Mouse (Mus musculus) liver, embryonic 12.5 days (tissue): ENCODE measurements around the gene Zmym2. TPM values are rescaled to one million over a fixed set of nuclear protein-coding genes. Genes with fewer than 3 reads are reported as not detected.
"Not testable (repeated sequence)": the region's sequence is repeated elsewhere in the genome, so short reads cannot be mapped to it uniquely, and the experiment has no call there.

ENCODE experiments used
- ATAC-seq: fragments of 200-750 bp; cut with Nextera tagmentation; 2 replicates; pipeline ENCODE4 v1.8.0; 2017; ENCODE audit warnings: moderate number of reproducible peaks, mild to moderate bottlenecking, moderate library complexity
- H3K27ac ChIP-seq: fragments of 300-500 bp; sonication (generic); 2 replicates; pipeline ENCODE4 v1.5.1; 2016; ENCODE audit warnings: mild to moderate bottlenecking
- H3K27me3 ChIP-seq: fragments of 300-500 bp; sonication (generic); replicated peaks from 2 replicates; pipeline ENCODE4 v1.6.1; 2016; ENCODE audit warnings: mild to moderate bottlenecking, moderate library complexity
- H3K36me3 ChIP-seq: fragments of 300-500 bp; sonication (generic); 2 replicates; pipeline ENCODE4 v1.6.1; 2016; ENCODE audit warnings: mild to moderate bottlenecking, moderate library complexity
- H3K4me1 ChIP-seq: fragments of 300-500 bp; sonication (generic); 2 replicates; pipeline ENCODE4 v1.6.1; 2016
- H3K4me2 ChIP-seq: fragments of 300-500 bp; sonication (generic); 2 replicates; pipeline ENCODE4 v1.6.1; 2016; ENCODE audit warnings: mild to moderate bottlenecking, moderate library complexity
- H3K4me3 ChIP-seq: fragments of 300-500 bp; sonication (generic); 2 replicates; pipeline ENCODE4 v1.5.1; 2016; ENCODE audit warnings: mild to moderate bottlenecking, moderate library complexity
- H3K9ac ChIP-seq: fragments of 300-500 bp; sonication (generic); 2 replicates; pipeline ENCODE4 v1.6.1; 2016; ENCODE audit warnings: mild to moderate bottlenecking, moderate library complexity
- H3K9me3 ChIP-seq: fragments of 300-500 bp; sonication (generic); replicated peaks from 2 replicates; pipeline ENCODE4 v1.6.1; 2016; ENCODE audit warnings: mild to moderate bottlenecking, moderate library complexity
- WGBS: fragments of 180-500 bp; shearing (Covaris S2); methylation state at CpG from one replicate; pipeline ENCODE4 v1.1.7; 2016; ENCODE audit not compliant: insufficient replicate concordance; 5-methylcytosine and 5-hydroxymethylcytosine counted together
- polyA plus RNA-seq: library from polyadenylated mRNA; unstranded; fragments of >200 nt; fragmentation: Nextera tagmentation; extraction: Ambion mirVana; gene quantifications from 2 replicates; pipeline ENCODE4 v1.2.1, GENCODE M21; 2016

Zmym2 gene
- 12.7 and 15.6 TPM in 2 replicates for polyA plus RNA-seq

GRCm38 (mm10) chr14:56886594-56887513 is at the start of gene Zmym2:
Gene Zmym2 (plus strand): TSS chr14:56886653.
- not testable (repeated sequence) for H3K9me3 ChIP-seq, H3K27me3 ChIP-seq
- WGBS, result 0% methylated on average over 48 of the region's 87 CpGs
- Histone ChIP-seq H3K9ac (peak within 1 kb of the TSS; percentile 93), H3K4me1 (peaks cover 30% of the 10 kb centered on the region), H3K27ac (peak within 1 kb of the TSS; percentile 96), H3K4me3 (peak within 1 kb of the TSS; percentile 84), H3K4me2 (peak within 1 kb of the TSS; percentile 96), H3K36me3 (peaks cover 19% of the 10 kb centered on the region)
- peak; percentile 82 for ATAC-seq

GRCm38 (mm10) chr14:56844033-56844432 is 42.4 kb upstream of the Zmym2 start:
- Histone ChIP-seq H3K27ac (no peak overlapping the region), H3K36me3 (no peaks in the 10 kb centered on the region), H3K4me3 (no peak overlapping the region), H3K4me2 (no peak overlapping the region), H3K27me3 (no peaks in the 10 kb centered on the region), H3K9me3 (no peaks in the 10 kb centered on the region), H3K4me1 (no peaks in the 10 kb centered on the region), H3K9ac (no peak overlapping the region)
- 66% methylated on average over 4 of the region's 4 CpGs for WGBS
- ATAC-seq, result no peak

- H3K27ac ChIP-seq, result no peak overlapping the region
- no peaks in the 10 kb centered on the region for H3K36me3 ChIP-seq
- no peak overlapping the region for H3K4me3 ChIP-seq
- H3K27me3 ChIP-seq, result no peaks in the 10 kb centered on the region
- H3K4me2 ChIP-seq, result no peak overlapping the region
- H3K9ac ChIP-seq, result no peak overlapping the region
- no peaks in the 10 kb centered on the region for H3K4me1 ChIP-seq
- no peaks in the 10 kb centered on the region for H3K9me3 ChIP-seq
- ATAC-seq, result no peak
- WGBS, result 26% methylated on average over 2 of the region's 2 CpGs
These were observed 41.9 kb upstream of the Zmym2 start for GRCm38 (mm10) chr14:56844507-56844906.

- H3K4me2 ChIP-seq, result no peak overlapping the region
- no peak overlapping the region for H3K27ac ChIP-seq
- H3K4me1 ChIP-seq, result no peaks in the 10 kb centered on the region
- H3K27me3 ChIP-seq, result no peaks in the 10 kb centered on the region
- no peak overlapping the region for H3K4me3 ChIP-seq
- WGBS, result 45% methylated on average over 2 of the region's 2 CpGs
- ATAC-seq, result no peak
- H3K36me3 ChIP-seq, result no peaks in the 10 kb centered on the region
- H3K9ac ChIP-seq, result no peak overlapping the region
- H3K9me3 ChIP-seq, result no peaks in the 10 kb centered on the region
These were observed 38.1 kb upstream of the Zmym2 start for GRCm38 (mm10) chr14:56848322-56848721.

GRCm38 (mm10) chr14:56849681-56850080 is 36.8 kb upstream of the Zmym2 start:
- H3K4me2 ChIP-seq, result no peak overlapping the region
- 40% methylated on average over 2 of the region's 2 CpGs for WGBS

GRCm38 (mm10) chr14:56864041-56864440 is 22.4 kb upstream of the Zmym2 start:
- H3K36me3 ChIP-seq, result no peaks in the 10 kb centered on the region
- 45% methylated on average over 8 of the region's 8 CpGs for WGBS

More at GRCm38 (mm10) chr14:56849681-56850080, 36.8 kb upstream of the Zmym2 start:
- no peaks in the 10 kb centered on the region for H3K4me1 ChIP-seq
- no peaks in the 10 kb centered on the region for H3K36me3 ChIP-seq
- no peaks in the 10 kb centered on the region for H3K27me3 ChIP-seq
- H3K9me3 ChIP-seq, result peaks cover 3% of the 10 kb centered on the region
- no peak overlapping the region for H3K9ac ChIP-seq
- no peak for ATAC-seq
- no peak overlapping the region for H3K4me3 ChIP-seq
- no peak overlapping the region for H3K27ac ChIP-seq

GRCm38 (mm10) chr14:56864641-56865040 is 21.8 kb upstream of the Zmym2 start:
- Histone ChIP-seq H3K9ac (no peak overlapping the region), H3K36me3 (no peaks in the 10 kb centered on the region), H3K27ac (no peak overlapping the region), H3K27me3 (peaks cover 50% of the 10 kb centered on the region), H3K9me3 (no peaks in the 10 kb centered on the region), H3K4me3 (peak overlapping the region; percentile 45), H3K4me1 (no peaks in the 10 kb centered on the region), H3K4me2 (peak overlapping the region; percentile 65)
- WGBS, result 5% methylated on average over 13 of the region's 13 CpGs
- no peak for ATAC-seq

More at GRCm38 (mm10) chr14:56864041-56864440, 22.4 kb upstream of the Zmym2 start:
- no peak overlapping the region for H3K4me3 ChIP-seq
- ATAC-seq, result no peak
- no peak overlapping the region for H3K27ac ChIP-seq
- no peak overlapping the region for H3K4me2 ChIP-seq
- H3K27me3 ChIP-seq, result peaks cover 50% of the 10 kb centered on the region
- H3K4me1 ChIP-seq, result no peaks in the 10 kb centered on the region
- no peak overlapping the region for H3K9ac ChIP-seq
- H3K9me3 ChIP-seq, result no peaks in the 10 kb centered on the region

GRCm38 (mm10) chr14:56865112-56865511 is 21.3 kb upstream of the Zmym2 start:
- H3K9ac ChIP-seq, H3K4me1 ChIP-seq, H3K27ac ChIP-seq, H3K36me3 ChIP-seq, ATAC-seq, H3K9me3 ChIP-seq: not testable (repeated sequence)
- peak overlapping the region; percentile 65 for H3K4me2 ChIP-seq
- H3K4me3 ChIP-seq, result peak overlapping the region; percentile 45
- WGBS, result 4% methylated on average over 30 of the region's 30 CpGs
- peaks cover 50% of the 10 kb centered on the region for H3K27me3 ChIP-seq

- Histone ChIP-seq H3K27me3 (no peaks in the 10 kb centered on the region), H3K4me1 (no peaks in the 10 kb centered on the region), H3K27ac (no peak overlapping the region), H3K36me3 (no peaks in the 10 kb centered on the region), H3K4me2 (no peak overlapping the region), H3K9me3 (no peaks in the 10 kb centered on the region), H3K4me3 (no peak overlapping the region), H3K9ac (no peak overlapping the region)
- WGBS, result 60% methylated on average over 5 of the region's 5 CpGs
- ATAC-seq, result no peak
These were observed 12.9 kb upstream of the Zmym2 start for GRCm38 (mm10) chr14:56873525-56873924.

GRCm38 (mm10) chr14:56875586-56876159 is 10.8 kb upstream of the Zmym2 start:
- Histone ChIP-seq H3K27ac (no peak overlapping the region), H3K27me3 (no peaks in the 10 kb centered on the region), H3K9me3 (no peaks in the 10 kb centered on the region), H3K36me3 (no peaks in the 10 kb centered on the region), H3K9ac (no peak overlapping the region), H3K4me2 (no peak overlapping the region), H3K4me1 (no peaks in the 10 kb centered on the region), H3K4me3 (no peak overlapping the region)
- ATAC-seq, result no peak

- Histone ChIP-seq H3K27me3 (no peaks in the 10 kb centered on the region), H3K9me3 (no peaks in the 10 kb centered on the region), H3K9ac (no peak overlapping the region), H3K36me3 (no peaks in the 10 kb centered on the region), H3K4me3 (no peak overlapping the region), H3K4me2 (no peak overlapping the region), H3K27ac (no peak overlapping the region), H3K4me1 (peaks cover 5% of the 10 kb centered on the region; the same call in 1 of the 2 replicates)
- WGBS, result 19% methylated on average over 3 of the region's 3 CpGs
- ATAC-seq, result no peak
These were observed 5.2 kb upstream of the Zmym2 start for GRCm38 (mm10) chr14:56881271-56881670.

GRCm38 (mm10) chr14:56883431-56883830 is 3.0 kb upstream of the Zmym2 start:
- no peaks in the 10 kb centered on the region for H3K9me3 ChIP-seq
- no peak overlapping the region for H3K4me2 ChIP-seq
- H3K9ac ChIP-seq, result no peak overlapping the region
- no peak overlapping the region for H3K27ac ChIP-seq
- H3K4me1 ChIP-seq, result peaks cover 18% of the 10 kb centered on the region
- ATAC-seq, result no peak
- no peak overlapping the region for H3K4me3 ChIP-seq
- H3K36me3 ChIP-seq, result no peaks in the 10 kb centered on the region; the same call in 1 of the 2 replicates
- WGBS, result 83% methylated on average over 1 of the region's 1 CpGs
- H3K27me3 ChIP-seq, result no peaks in the 10 kb centered on the region
